Mouse (Mus musculus): ENCODE measurements at regions not wholly inside any gene's neighbourhood (a gene's known extent, or its start where the extent isn't known, plus 50 kb on each side); places are given as distances from the start of the nearest gene placed in this dataset.

DNA sequence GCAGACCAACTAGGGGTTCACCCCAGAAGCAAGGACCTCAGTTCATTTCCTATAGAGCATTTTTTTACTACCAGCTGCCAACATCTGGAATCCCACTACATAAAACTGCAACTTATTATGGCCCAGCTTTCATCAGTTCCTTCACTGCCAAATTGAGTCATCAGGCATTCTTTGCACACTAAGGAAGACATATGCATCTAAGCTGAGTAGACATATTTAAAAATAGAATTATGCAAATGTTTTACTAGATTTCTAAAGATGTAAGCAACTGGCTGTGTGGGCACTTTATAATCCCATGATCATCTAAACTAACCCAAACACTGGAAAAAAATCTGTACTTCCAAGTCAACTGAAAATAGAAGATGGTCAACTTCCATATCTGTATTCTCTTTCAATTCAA, 415.9 kb upstream of the Rarb start:
- H3K27ac ChIP-seq = no peak overlapping the region
- H3K9ac ChIP-seq = no peak overlapping the region
- no peak overlapping the region for H3K4me3 ChIP-seq
- H3K27me3 ChIP-seq = no peaks in the 10 kb centered on the region
- H3K36me3 ChIP-seq = no peaks in the 10 kb centered on the region
- no peaks in the 10 kb centered on the region for H3K4me1 ChIP-seq
- ATAC-seq (ENCODE audit: insufficient number of reproducible peaks, low FRiP score, low TSS enrichment, low read depth) = no peak
- no peak overlapping the region for H3K4me2 ChIP-seq
- H3K9me3 ChIP-seq = no peaks in the 10 kb centered on the region

DNA sequence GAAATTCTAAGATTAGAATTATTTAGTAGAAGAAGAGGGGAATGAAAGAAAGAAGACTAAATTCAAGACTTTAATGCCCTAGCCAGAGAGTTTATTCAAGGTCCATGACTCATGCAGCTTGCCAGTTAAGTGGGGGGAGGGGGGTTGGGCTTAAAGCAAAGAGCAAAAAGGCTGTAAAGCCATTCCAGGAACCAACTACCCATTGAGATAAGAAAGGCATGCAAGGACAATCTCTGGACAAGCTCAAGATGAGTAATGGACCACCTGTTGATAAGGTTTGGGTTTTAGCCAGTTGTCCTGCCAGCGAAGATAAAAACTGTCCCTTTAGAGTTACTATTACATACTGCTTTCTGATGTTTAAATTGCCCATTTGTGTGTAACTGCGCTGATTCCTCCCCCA, 392.5 kb upstream of the Rarb start:
- Histone ChIP-seq H3K27ac (no peak overlapping the region), H3K4me1 (no peaks in the 10 kb centered on the region), H3K27me3 (no peaks in the 10 kb centered on the region), H3K4me3 (no peak overlapping the region), H3K36me3 (no peaks in the 10 kb centered on the region), H3K9me3 (no peaks in the 10 kb centered on the region), H3K9ac (no peak overlapping the region), H3K4me2 (no peak overlapping the region)
- WGBS = 82% methylated on average over 2 of the region's 2 CpGs
- no peak for ATAC-seq (ENCODE audit: insufficient number of reproducible peaks, low FRiP score, low TSS enrichment, low read depth)

DNA sequence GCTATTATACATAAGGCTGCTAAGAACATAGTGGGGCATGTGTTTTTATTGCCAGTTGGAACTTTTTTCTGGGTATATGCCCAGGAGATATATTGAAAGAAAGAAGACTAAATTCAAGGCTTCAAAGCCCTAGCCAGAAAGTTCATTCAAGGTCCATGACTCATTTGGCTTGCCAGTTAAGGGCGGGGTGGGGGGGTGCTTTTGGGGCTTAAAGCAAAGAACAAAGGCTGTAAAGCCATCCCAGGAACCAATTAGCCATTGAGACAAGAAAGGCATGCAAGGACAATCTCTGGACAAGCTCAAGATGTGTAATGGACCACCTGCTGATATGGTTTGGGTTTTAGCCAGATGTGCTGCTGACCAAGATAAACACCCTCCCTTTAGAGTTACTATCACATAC, 386.7 kb upstream of the Rarb start:
- Histone ChIP-seq H3K4me1 (no peaks in the 10 kb centered on the region), H3K27me3 (no peaks in the 10 kb centered on the region), H3K4me3 (no peak overlapping the region), H3K4me2 (no peak overlapping the region), H3K27ac (no peak overlapping the region), H3K36me3 (no peaks in the 10 kb centered on the region), H3K9me3 (no peaks in the 10 kb centered on the region; the same call in 1 of the 2 replicates), H3K9ac (no peak overlapping the region)
- ATAC-seq (ENCODE audit: insufficient number of reproducible peaks, low FRiP score, low TSS enrichment, low read depth) = no peak
- 69% methylated on average over 1 of the region's 1 CpGs for WGBS

DNA sequence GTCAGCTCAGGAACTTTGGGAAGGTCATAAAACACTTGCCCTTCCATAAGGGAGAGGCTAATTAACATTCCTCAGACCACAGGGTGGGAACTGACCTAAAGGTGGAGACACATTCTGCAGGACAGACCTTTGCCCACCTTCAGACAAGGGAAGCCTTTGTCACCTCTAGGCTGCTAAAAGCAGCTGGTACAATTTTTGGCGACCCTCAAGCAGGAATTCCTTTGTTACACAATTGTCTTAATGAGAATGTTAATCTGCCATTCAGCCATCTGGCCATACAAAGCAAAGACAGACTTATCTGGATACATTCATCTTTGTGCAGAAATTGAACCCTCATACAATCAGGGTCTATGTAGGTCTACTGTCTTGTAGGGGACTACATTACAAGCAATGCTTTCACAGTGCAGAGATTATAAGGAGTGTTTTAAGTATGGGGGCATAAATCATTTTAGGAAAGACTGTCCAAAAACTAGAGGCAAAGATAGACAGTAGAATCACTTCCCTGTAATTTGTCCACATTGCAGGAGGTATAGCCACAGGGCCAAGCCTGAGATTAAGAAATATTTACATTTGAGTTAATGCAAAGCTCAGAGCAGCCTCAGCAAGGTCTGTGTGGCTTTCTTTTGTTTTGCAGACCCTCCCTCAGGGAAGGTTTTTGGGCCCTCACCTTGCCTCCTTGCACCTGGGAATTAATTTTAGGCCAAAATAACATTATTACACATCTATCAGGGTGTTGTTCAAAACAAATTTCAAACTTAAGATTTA, 384.5 kb upstream of the Rarb start:
- no peak overlapping the region for H3K27ac ChIP-seq
- H3K4me2 ChIP-seq = no peak overlapping the region
- no peaks in the 10 kb centered on the region; the same call in 1 of the 2 replicates for H3K9me3 ChIP-seq
- ATAC-seq (ENCODE audit: insufficient number of reproducible peaks, low FRiP score, low TSS enrichment, low read depth) = no peak
- H3K4me1 ChIP-seq = no peaks in the 10 kb centered on the region
- no peaks in the 10 kb centered on the region for H3K27me3 ChIP-seq
- no peak overlapping the region for H3K4me3 ChIP-seq
- 22% methylated on average over 1 of the region's 1 CpGs for WGBS
- H3K36me3 ChIP-seq = no peaks in the 10 kb centered on the region
- no peak overlapping the region for H3K9ac ChIP-seq

DNA sequence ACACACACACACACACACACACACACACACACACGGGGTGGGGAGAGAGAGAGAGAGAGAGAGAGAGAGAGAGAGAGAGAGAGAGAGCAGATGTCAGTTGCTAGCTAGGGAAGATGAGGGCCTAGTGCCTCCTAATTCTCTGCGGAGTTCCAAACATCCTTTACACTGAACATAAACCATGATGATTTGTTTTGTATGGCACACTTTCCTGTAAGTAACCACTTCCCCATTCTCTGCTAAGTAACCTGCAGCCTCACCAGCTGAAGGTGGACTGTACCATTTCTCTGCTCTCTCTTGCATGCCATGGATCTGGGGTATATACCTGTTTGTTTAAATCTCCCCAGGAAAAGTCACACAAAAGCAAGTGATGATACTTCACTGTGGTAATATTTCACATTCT, 374.0 kb upstream of the Rarb start:
- Histone ChIP-seq H3K9me3 (no peaks in the 10 kb centered on the region), H3K4me3 (no peak overlapping the region)
- 63% methylated on average over 2 of the region's 2 CpGs for WGBS

DNA sequence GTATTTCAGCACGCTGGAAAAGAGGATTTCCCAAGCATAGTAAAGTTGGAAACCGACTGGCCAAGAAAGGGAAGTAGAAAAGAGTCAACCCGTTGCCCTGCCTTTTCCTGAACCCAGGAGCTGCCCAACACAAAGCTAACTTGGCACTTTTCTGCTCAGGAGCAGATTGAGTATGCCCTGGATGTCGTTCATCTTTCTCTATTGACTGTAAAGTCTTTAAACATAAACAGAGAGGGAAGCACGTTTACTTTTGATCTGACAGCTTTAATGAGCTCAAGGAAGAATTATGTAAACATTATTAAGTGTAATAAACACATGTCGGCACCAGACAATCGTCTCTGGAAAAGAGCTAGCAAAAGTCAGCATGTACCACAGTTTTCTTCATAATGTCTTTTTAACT, 354.3 kb upstream of the Rarb start:
- WGBS = 4% methylated on average over 7 of the region's 7 CpGs
- Histone ChIP-seq H3K36me3 (no peaks in the 10 kb centered on the region), H3K27me3 (peaks cover 19% of the 10 kb centered on the region), H3K9me3 (no peaks in the 10 kb centered on the region), H3K4me1 (peaks cover 11% of the 10 kb centered on the region), H3K27ac (no peak overlapping the region), H3K4me3 (peak overlapping the region; percentile 48), H3K9ac (no peak overlapping the region), H3K4me2 (peak overlapping the region; percentile 93)
- ATAC-seq (ENCODE audit: insufficient number of reproducible peaks, low FRiP score, low TSS enrichment, low read depth) = no peak

More for the DNA sequence above, 374.0 kb upstream of the Rarb start:
- Histone ChIP-seq H3K27me3 (no peaks in the 10 kb centered on the region), H3K4me2 (no peak overlapping the region), H3K9ac (no peak overlapping the region), H3K27ac (no peak overlapping the region), H3K36me3 (no peaks in the 10 kb centered on the region), H3K4me1 (no peaks in the 10 kb centered on the region)
- no peak for ATAC-seq (ENCODE audit: insufficient number of reproducible peaks, low FRiP score, low TSS enrichment, low read depth)

DNA sequence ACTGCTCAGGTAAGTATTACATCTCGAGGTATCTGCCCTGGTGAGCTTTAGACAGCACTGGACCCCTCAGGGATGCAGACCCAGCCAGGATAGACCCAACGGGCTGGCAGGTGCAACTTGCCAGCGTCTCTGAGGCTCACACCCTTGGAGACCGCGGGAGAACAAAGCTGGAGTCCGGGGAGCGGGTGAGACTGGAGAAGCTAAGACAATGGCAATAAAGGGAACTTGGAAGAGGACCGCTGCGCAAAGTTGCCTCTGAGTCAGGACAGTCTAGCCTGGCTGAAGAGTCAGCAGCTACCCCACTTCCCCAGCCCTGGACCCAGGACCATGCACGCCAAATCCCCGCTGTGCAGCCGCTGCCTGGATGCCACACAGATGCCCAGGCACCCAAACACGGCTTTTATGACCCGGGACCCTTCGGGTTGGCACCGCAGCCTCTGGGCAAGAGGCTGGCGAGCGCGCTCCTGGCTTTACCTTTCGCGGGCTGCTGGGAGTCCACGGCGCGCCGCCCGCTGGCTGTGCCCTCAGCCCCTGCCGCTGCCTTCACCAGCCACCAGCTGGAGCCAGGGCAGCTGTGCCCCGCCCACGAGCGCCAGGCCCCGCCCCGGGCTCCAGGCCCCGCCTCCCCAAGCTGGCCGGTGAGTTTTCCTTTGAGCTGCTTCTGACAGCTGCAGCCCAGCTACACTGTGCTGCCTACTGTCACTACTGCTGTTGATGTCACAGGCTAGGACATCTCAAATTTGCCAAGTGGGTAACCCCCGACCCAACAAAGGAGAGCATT, 353.6 kb upstream of the Rarb start:
- peak; percentile 81 for ATAC-seq (ENCODE audit: insufficient number of reproducible peaks, low FRiP score, low TSS enrichment, low read depth)
- H3K4me3 ChIP-seq = peak overlapping the region; percentile 48
- H3K27ac ChIP-seq = no peak overlapping the region
- H3K27me3 ChIP-seq = peaks cover 19% of the 10 kb centered on the region
- no peaks in the 10 kb centered on the region for H3K36me3 ChIP-seq
- H3K4me2 ChIP-seq = peak overlapping the region; percentile 93
- H3K9ac ChIP-seq = peak overlapping the region; percentile 35; the same call in 1 of the 2 replicates
- WGBS = 2% methylated on average over 35 of the region's 35 CpGs
- peaks cover 11% of the 10 kb centered on the region for H3K4me1 ChIP-seq
- H3K9me3 ChIP-seq = no peaks in the 10 kb centered on the region

DNA sequence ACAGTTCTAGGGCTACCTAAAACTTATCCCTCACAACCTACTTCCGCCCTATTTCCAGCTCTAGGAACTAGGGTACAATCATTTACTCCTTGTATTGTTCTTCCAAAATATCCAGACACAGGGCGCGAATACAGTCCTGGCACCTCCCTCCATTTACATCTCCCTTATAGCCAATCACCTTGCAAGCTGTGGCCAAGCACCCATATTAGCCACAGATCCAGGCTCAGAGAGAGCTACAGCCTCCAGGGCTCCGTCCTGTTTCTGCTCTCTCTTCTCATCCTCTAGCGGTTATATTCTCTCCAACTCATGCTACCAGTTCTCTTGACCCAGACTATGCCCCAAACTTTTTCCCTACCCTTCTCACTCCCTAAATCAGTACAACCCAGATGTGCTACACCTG, 352.9 kb upstream of the Rarb start:
- no peaks in the 10 kb centered on the region for H3K9me3 ChIP-seq
- peak overlapping the region; percentile 93 for H3K4me2 ChIP-seq
- no peak overlapping the region for H3K27ac ChIP-seq
- H3K4me3 ChIP-seq = peak overlapping the region; percentile 48
- 58% methylated on average over 5 of the region's 5 CpGs for WGBS
- no peak overlapping the region for H3K9ac ChIP-seq
- peaks cover 11% of the 10 kb centered on the region for H3K4me1 ChIP-seq
- H3K36me3 ChIP-seq = no peaks in the 10 kb centered on the region
- ATAC-seq (ENCODE audit: insufficient number of reproducible peaks, low FRiP score, low TSS enrichment, low read depth) = 0 out of 2 replicates have a peak, but pooled peaks have one; percentile 4
- H3K27me3 ChIP-seq = peaks cover 19% of the 10 kb centered on the region

DNA sequence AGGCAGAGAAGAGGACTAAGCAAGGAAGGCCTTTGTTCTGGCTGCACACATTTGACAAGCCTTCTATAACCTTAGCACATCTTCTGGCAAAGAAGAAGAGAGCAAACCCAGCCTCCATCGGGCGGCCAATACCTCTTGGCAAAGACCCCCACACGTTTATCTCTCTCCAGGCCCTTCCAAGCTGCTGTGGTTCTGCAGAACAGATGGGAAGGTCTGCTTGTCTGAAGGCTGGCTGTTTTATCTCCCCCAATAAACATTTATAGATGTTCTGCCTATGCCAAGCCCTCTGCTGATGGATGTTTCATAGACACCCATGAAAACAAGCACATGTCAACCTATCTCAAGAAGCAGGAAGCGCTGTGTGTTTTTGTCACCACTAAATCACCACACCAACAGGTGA, 339.4 kb upstream of the Rarb start:
- H3K4me2 ChIP-seq = no peak overlapping the region
- no peak overlapping the region for H3K9ac ChIP-seq
- no peaks in the 10 kb centered on the region for H3K4me1 ChIP-seq
- ATAC-seq (ENCODE audit: insufficient number of reproducible peaks, low FRiP score, low TSS enrichment, low read depth) = no peak
- 45% methylated on average over 4 of the region's 4 CpGs for WGBS
- H3K36me3 ChIP-seq = no peaks in the 10 kb centered on the region
- H3K27me3 ChIP-seq = no peaks in the 10 kb centered on the region
- no peak overlapping the region for H3K4me3 ChIP-seq
- no peak overlapping the region for H3K27ac ChIP-seq
- no peaks in the 10 kb centered on the region for H3K9me3 ChIP-seq

DNA sequence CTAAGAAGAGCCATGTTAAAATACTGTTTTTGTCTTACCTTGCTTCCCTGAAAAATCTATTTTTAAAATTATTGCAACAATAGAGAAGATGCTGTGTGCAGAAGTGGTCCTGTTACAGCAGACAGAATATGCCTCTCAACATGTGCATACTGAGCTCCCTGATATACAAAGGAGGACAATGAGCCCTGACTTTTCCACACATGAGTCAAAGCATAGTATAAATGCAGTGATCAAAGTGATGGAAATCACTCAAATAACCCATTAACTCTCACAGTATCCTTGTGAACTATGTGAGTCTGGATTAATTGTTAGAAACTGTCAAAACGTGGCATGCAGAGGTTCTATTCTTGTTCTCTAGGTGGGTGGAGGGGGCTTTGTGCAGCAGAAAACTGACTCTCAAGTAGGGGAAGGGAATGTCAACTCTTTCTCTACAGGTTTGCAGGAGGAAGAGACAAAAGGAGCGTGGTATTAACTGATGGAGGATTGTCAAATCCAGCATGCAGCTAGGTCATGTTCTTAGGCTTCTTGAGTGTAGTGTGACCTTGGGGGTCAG, 337.5 kb upstream of the Rarb start:
- Histone ChIP-seq H3K4me1 (no peaks in the 10 kb centered on the region), H3K27me3 (no peaks in the 10 kb centered on the region), H3K4me3 (no peak overlapping the region), H3K27ac (no peak overlapping the region), H3K9ac (no peak overlapping the region), H3K9me3 (no peaks in the 10 kb centered on the region), H3K4me2 (no peak overlapping the region), H3K36me3 (no peaks in the 10 kb centered on the region)
- 72% methylated on average over 2 of the region's 2 CpGs for WGBS
- no peak for ATAC-seq (ENCODE audit: insufficient number of reproducible peaks, low FRiP score, low TSS enrichment, low read depth)

DNA sequence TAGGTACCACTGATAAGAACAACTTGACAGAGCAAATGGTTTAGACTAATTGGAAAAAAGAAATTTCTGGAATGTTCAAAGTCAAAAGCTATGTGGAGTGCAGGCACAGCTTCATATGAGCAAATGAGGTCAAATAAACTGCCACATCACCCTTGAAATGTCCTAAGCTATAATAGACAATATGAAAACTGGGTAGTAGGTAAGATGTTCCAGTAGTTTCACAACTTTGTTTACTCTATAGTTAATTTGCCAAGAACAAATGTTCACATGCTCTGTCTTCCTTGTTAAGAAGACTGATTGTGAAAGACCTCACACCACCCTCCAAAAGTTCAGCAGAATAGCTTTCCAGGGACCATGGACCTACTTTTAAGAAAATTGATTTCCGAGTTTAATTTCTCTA, 301.7 kb upstream of the Rarb start:
- Histone ChIP-seq H3K4me2 (no peak overlapping the region), H3K9me3 (no peaks in the 10 kb centered on the region), H3K27ac (no peak overlapping the region), H3K4me3 (no peak overlapping the region), H3K4me1 (no peaks in the 10 kb centered on the region), H3K36me3 (no peaks in the 10 kb centered on the region), H3K27me3 (no peaks in the 10 kb centered on the region), H3K9ac (no peak overlapping the region)
- no peak for ATAC-seq (ENCODE audit: insufficient number of reproducible peaks, low FRiP score, low TSS enrichment, low read depth)
- 96% methylated on average over 1 of the region's 1 CpGs for WGBS

DNA sequence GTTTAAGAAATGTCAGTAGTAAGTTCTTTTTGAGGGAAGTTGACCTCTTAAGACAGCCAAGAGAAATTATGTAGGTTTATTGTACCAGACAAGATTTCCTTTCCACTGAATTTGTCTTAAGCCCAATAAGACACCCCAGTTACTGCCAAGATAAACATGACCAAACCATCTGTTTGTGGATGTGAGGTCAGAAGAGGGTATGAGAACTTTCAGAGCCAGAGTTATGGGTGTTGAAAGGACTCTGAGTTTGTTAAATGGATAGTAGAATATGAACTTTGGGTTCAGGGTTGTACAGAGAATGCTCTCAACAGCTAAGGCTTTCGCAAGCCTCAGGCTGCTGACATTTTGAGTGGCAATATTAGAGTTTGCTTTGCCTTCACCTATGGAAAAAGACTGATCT, 287.7 kb upstream of the Rarb start:
- no peaks in the 10 kb centered on the region for H3K9me3 ChIP-seq
- no peak overlapping the region for H3K9ac ChIP-seq
- no peak overlapping the region for H3K27ac ChIP-seq
- no peak overlapping the region for H3K4me2 ChIP-seq
- no peaks in the 10 kb centered on the region for H3K4me1 ChIP-seq
- H3K27me3 ChIP-seq = no peaks in the 10 kb centered on the region
- 92% methylated on average over 1 of the region's 1 CpGs for WGBS
- H3K36me3 ChIP-seq = no peaks in the 10 kb centered on the region
- no peak for ATAC-seq (ENCODE audit: insufficient number of reproducible peaks, low FRiP score, low TSS enrichment, low read depth)
- H3K4me3 ChIP-seq = no peak overlapping the region

All from limb, embryonic 15.5 days (tissue).